Mouse (Mus musculus): ENCODE results near the gene Prkcd.

- TF ChIP-seq CTCF (IDR thresholded peaks at IDR 0.05; ENCODE audit: low read depth) (no peak), EP300 (IDR thresholded peaks at IDR 0.05; ENCODE audit: low read depth) (no peak)
These were observed 8.4 kb upstream of the Prkcd start for GRCm38 (mm10) chr14:30634418-30634817.

All from liver, embryonic 14.5 days (tissue).